Mouse (Mus musculus) urinary bladder, postnatal 4 days (tissue): ENCODE measurements around the gene Jmjd6.

Experiments
- DNase-seq, 2 experiments: peaks; one replicate each; pipeline ENCODE4 v3.0.0; 2021 to 2022; ENCODE audit warnings: low spot score in 2 of 2

The Jmjd6 gene

GRCm38 (mm10) chr11:116843261-116844233 is at the start of gene Jmjd6, which contains the start of gene Mettl23:
TSS of gene Jmjd6 (minus strand) at chr11:116843449.
TSS of gene Mettl23 (plus strand) at chr11:116843278.
- DNase-seq, result peak; percentile 96 to 99

GRCm38 (mm10) chr11:116887136-116887535 is 43.9 kb upstream of the Jmjd6 start:
- DNase-seq, result no peak

- DNase-seq, result peak; percentile 67 to 74
Measured at GRCm38 (mm10) chr11:116885275-116886151, 42.3 kb upstream of the Jmjd6 start.

- DNase-seq, result no peak
Measured at GRCm38 (mm10) chr11:116884061-116884460, 40.8 kb upstream of the Jmjd6 start.

- no peak for DNase-seq
Measured at GRCm38 (mm10) chr11:116882446-116882845, 39.2 kb upstream of the Jmjd6 start.

GRCm38 (mm10) chr11:116881440-116881839 is 38.2 kb upstream of the Jmjd6 start:
- DNase-seq, result no peak

- DNase-seq, result no peak
Measured at GRCm38 (mm10) chr11:116880839-116881238, 37.6 kb upstream of the Jmjd6 start.

- DNase-seq, result no peak
Measured at GRCm38 (mm10) chr11:116878454-116878853, 35.2 kb upstream of the Jmjd6 start.

GRCm38 (mm10) chr11:116873987-116874386 is 30.7 kb upstream of the Jmjd6 start:
- no peak for DNase-seq

GRCm38 (mm10) chr11:116871538-116871937 is 28.3 kb upstream of the Jmjd6 start:
- DNase-seq, result no peak

- DNase-seq, result no peak
Measured at GRCm38 (mm10) chr11:116869641-116870040, 26.4 kb upstream of the Jmjd6 start.

- DNase-seq, result no peak
Measured at GRCm38 (mm10) chr11:116869223-116869622, 26.0 kb upstream of the Jmjd6 start.

GRCm38 (mm10) chr11:116868129-116868528 is 24.9 kb upstream of the Jmjd6 start:
- DNase-seq, result no peak

- no peak for DNase-seq
Measured at GRCm38 (mm10) chr11:116865945-116866585, 22.8 kb upstream of the Jmjd6 start.

GRCm38 (mm10) chr11:116864444-116864843 is 21.2 kb upstream of the Jmjd6 start:
- DNase-seq, result no peak

GRCm38 (mm10) chr11:116857183-116857850 is 14.1 kb upstream of the Jmjd6 start:
- no peak for DNase-seq

GRCm38 (mm10) chr11:116854279-116854678 is 11.0 kb upstream of the Jmjd6 start:
- no peak for DNase-seq

- peak; percentile 95 to 97 for DNase-seq
Measured at GRCm38 (mm10) chr11:116853512-116853928, 10.3 kb upstream of the Jmjd6 start.

- peak; percentile 97 for DNase-seq
Measured at GRCm38 (mm10) chr11:116852891-116853511, 9.8 kb upstream of the Jmjd6 start, which contains the start of gene Srsf2. TSS of gene Srsf2 (minus strand) at chr11:116853094.

- DNase-seq, result peak; percentile 79 to 81
Measured at GRCm38 (mm10) chr11:116852291-116852890, 9.1 kb upstream of the Jmjd6 start, which contains the start of gene Mfsd11. TSS of gene Mfsd11 (plus strand) at chr11:116852440.
